Mouse (Mus musculus) neutrophil, adult 5-6 weeks (primary cell): ENCODE measurements at regions not wholly inside any gene's neighbourhood (a gene's known extent, or its start where the extent isn't known, plus 50 kb on each side); places are given as distances from the start of the nearest gene placed in this dataset.

Experiments
- ATAC-seq: fragments of 151-379, 151-347 bp; 2 replicates; pipeline ENCODE4 v1.8.0; 2017; ENCODE audit warnings: mild to moderate bottlenecking, moderate TSS enrichment; ENCODE audit not compliant: insufficient number of reproducible peaks, poor library complexity, low FRiP score, severe bottlenecking; ENCODE audit errors: extremely low read depth

DNA sequence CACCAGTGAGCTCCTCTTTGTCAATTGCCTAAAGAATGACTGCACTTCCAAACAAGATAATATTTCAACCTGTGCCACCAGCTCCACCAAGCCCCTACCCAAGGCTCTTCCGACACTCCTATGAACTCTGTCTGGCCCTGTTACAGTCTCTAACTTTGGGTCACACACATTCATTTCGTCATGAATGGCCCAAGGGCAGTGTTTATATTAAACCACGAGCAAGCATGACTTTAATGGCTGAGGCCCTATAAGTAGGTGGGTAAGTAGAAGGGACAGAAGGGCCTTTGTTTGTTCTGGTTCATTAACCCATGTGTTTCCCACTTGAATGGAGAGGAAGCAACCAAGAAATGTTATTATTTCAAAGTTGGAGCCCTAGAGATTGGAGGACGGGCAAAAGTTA lies 714.9 kb upstream of the 3110018I06Rik start:
- no peak for ATAC-seq

DNA sequence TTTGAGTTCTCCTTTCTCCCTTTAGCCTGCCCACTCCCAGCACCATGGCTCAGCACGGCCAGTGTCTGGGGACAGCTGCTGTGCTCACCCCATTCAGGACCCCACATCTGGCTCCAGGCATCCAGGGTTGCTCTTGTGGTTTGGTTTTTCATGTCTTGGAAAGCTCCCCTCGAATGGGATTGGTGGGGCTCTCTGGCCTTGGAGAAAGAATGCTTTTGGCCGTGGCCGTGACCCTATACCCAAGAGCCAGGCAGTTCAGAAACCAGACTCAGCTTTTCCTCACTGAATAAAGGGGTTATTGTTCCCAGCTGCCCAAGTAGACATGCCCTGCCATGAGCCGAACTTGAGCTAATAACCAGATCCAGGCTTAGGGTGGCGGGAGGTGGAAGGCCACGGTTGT lies 691.8 kb upstream of the 3110018I06Rik start:
- ATAC-seq = no peak

DNA sequence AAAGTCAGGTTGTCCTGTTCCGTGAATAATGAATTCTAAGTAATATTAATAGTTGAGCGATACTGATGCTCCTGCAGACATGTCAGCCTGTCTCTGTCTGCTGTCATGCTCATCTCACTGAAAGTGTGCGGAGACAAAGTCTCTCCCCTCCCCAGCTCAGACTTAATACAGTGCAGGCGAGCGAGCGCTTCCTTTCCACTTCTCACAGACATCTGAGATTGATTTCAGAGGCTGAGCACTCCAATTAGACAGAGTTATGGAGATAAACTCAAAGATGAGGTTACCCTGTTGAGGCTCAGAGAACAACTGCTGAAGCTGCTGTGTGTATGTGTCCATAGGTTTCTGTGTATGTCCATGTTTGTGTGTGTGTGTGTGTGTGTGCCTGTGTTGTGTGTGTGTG lies 668.7 kb upstream of the 3110018I06Rik start:
- no peak for ATAC-seq

- no peak for ATAC-seq
Observed at GRCm38 (mm10) chr12:106822311-106822710, 666.1 kb upstream of the 3110018I06Rik start.

GRCm38 (mm10) chr12:106828542-106828941 lies 659.9 kb upstream of the 3110018I06Rik start:
- no peak for ATAC-seq

- no peak for ATAC-seq
Observed at GRCm38 (mm10) chr12:106829323-106829722, 659.1 kb upstream of the 3110018I06Rik start.

DNA sequence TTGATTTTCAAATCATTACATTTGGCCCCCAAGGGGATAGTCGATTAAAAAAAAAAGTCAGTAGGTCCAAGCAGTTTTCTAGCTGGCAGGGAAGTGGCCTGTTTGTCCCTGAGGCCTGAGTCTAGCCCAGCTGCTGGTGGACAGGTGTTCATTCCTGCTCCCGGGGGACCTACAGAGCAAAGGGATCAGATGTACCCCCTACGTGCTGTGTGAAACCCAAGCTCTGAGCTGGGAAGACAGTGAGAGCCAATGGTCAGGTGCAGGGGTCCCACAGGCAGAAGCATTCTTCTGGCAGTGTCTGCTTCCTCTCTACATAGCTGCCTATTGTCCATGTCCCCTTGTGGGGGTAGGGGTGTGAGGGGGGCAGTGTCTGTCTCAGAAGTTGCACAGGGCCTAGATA lies 653.2 kb upstream of the 3110018I06Rik start:
- ATAC-seq = no peak

GRCm38 (mm10) chr12:106839618-106840017 lies 648.8 kb upstream of the 3110018I06Rik start:
- no peak for ATAC-seq

- no peak for ATAC-seq
Observed at GRCm38 (mm10) chr12:106840150-106840651, 648.2 kb upstream of the 3110018I06Rik start.

- ATAC-seq = no peak
Observed at GRCm38 (mm10) chr12:106841996-106842395, 646.4 kb upstream of the 3110018I06Rik start.

GRCm38 (mm10) chr12:106842396-106842795 lies 646.0 kb upstream of the 3110018I06Rik start:
- ATAC-seq = no peak

GRCm38 (mm10) chr12:106851666-106852065 lies 636.8 kb upstream of the 3110018I06Rik start:
- ATAC-seq = no peak

- ATAC-seq = no peak
Observed at GRCm38 (mm10) chr12:106852736-106853135, 635.7 kb upstream of the 3110018I06Rik start.

- ATAC-seq = no peak
Observed at GRCm38 (mm10) chr12:106853711-106854240, 634.7 kb upstream of the 3110018I06Rik start.

DNA sequence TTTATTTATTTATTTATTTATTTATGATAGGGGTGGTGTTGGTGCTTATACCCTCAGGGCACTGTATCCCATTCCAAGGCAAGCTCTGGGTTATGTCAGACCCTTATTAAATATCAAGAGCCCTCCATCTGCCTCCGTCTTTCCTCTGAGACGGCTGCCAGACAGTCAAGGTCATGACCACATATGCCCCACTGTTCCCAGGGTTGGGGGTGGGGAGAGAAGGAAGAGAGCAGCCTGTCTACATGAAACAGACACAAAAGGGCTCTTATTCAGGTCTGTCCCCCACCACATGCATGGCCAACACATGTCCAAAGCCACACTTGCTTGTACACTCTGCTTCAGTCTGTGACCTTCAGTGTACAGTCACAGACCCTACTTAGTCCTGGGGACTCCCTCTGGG lies 632.9 kb upstream of the 3110018I06Rik start:
- ATAC-seq = no peak

DNA sequence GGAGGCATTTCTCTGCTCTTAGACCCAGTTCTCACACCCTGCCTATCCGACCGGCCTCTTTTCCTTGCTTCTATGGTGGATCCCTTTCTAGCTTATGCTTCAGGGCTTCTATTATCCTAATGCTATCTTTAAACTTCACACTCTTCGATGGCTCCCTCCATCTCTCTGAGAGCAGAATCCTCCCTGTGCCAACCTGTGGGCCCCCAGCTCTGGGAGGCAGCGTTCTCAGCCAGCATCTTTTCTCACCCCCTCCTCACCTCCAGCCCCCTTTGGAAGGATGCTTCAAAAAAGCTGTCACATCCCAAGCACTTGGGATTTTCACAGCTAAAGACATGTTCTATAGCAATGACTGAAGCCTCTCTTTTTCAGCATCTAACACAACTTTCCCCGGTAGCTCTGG lies 626.8 kb upstream of the 3110018I06Rik start:
- ATAC-seq = no peak

- ATAC-seq = no peak
Observed at GRCm38 (mm10) chr12:106864076-106864475, 624.4 kb upstream of the 3110018I06Rik start.

- no peak for ATAC-seq
Observed at GRCm38 (mm10) chr12:106868036-106868435, 620.4 kb upstream of the 3110018I06Rik start.

DNA sequence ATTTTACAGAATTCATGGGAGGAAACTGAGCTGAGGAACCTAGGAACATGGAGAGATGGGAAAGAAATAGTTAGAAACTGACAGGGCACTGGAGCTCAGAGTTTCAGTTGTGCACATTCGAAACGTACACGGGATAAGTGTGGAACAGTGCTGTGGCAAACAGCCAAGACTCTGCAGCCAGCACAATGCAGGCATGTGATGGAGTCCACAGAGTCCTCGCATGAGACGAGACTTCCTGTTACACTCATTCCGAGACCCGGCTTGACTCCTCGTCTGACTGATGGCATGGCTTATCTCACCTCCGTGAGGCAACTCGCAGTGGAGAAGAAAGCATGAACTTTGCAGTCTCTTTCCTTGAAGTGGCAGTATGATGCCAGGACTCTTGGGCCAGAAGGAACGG lies 617.0 kb upstream of the 3110018I06Rik start:
- ATAC-seq = no peak

GRCm38 (mm10) chr12:106872966-106873730 lies 615.3 kb upstream of the 3110018I06Rik start:
- ATAC-seq = no peak

- no peak for ATAC-seq
Observed at GRCm38 (mm10) chr12:106890319-106890718, 598.1 kb upstream of the 3110018I06Rik start.
